Mouse (Mus musculus): ENCODE data around the gene Pde1c. TPM values are rescaled to one million over a fixed set of nuclear protein-coding genes. Genes with fewer than 3 reads are reported as not detected.
"Not testable (repeated sequence)": the region's sequence is repeated elsewhere in the genome, so short reads cannot be mapped to it uniquely, and the experiment has no call there.

The Pde1c gene
- polyA plus RNA-seq (2016; fragmentation: Nextera tagmentation; extraction: Ambion mirVana), result 2.8 and 2.9 TPM in 2 replicates

- H3K27ac ChIP-seq, result peak within 1 kb of the TSS; percentile 77
- whole genome bisulfite sequencing, result under 1% methylated on average over 48 of the region's 48 CpGs
Measured at GRCm38 (mm10) chr6:56568470-56569372, at the start of gene Pde1c. Gene Pde1c, minus strand, starts transcription at chr6:56569103.

DNA sequence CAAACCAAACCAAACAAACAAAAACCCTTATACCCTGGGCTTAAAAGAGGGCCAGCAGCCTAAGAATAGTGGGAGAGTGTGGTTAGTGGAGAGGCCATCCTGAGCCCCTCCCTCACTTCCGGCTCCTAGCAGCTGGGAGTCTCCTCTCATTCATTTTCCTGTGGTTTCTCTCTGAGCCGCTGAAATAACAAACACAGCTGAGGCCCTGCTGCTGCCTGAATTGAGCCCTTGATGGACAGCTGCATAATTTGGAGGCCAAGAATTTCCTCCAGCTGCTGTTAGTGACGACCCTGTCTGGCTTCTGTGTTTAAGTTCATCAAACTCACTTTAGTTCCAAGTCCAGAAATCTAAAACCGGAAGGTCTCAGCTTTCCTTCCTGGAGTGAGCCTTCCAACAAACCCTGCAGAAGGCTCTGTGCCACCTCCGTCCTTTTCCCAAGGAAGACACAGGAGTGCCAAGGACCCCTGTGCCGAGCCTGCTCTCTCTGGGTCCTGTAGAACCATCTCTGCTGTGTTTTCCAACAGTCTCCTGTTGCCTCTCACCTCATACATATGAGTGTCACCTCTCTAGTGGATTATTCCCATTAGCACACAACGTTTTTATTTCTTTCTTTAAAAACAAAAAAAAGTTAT is 48.2 kb upstream of the Pde1c start:
- peak; percentile 48 for DNase-seq (ENCODE audit: extremely low spot score, low spot score)
- Histone ChIP-seq H3K36me3 (replicated peaks) (no peaks in the 10 kb centered on the region), H3K9me3 (no peaks in the 10 kb centered on the region), H3K4me1 (peaks cover 19% of the 10 kb centered on the region), H3K27ac (peak overlapping the region; percentile 77), H3K27me3 (ENCODE audit: poor library complexity, severe bottlenecking) (no peaks in the 10 kb centered on the region), H3K4me3 (no peak overlapping the region)
- whole genome bisulfite sequencing, result 31% methylated on average over 7 of the region's 7 CpGs

More at GRCm38 (mm10) chr6:56568470-56569372, at the start of gene Pde1c:
- H3K36me3 ChIP-seq (replicated peaks), result no peaks in the 10 kb centered on the region
- H3K4me3 ChIP-seq, result peak within 1 kb of the TSS; percentile 81
- H3K9me3 ChIP-seq, result no peaks in the 10 kb centered on the region
- peak; percentile 55 for DNase-seq (ENCODE audit: extremely low spot score, low spot score)
- H3K4me1 ChIP-seq, result peaks cover 10% of the 10 kb centered on the region; the same call in 1 of the 2 replicates
- peaks cover 17% of the 10 kb centered on the region for H3K27me3 ChIP-seq (ENCODE audit: poor library complexity, severe bottlenecking)

DNA sequence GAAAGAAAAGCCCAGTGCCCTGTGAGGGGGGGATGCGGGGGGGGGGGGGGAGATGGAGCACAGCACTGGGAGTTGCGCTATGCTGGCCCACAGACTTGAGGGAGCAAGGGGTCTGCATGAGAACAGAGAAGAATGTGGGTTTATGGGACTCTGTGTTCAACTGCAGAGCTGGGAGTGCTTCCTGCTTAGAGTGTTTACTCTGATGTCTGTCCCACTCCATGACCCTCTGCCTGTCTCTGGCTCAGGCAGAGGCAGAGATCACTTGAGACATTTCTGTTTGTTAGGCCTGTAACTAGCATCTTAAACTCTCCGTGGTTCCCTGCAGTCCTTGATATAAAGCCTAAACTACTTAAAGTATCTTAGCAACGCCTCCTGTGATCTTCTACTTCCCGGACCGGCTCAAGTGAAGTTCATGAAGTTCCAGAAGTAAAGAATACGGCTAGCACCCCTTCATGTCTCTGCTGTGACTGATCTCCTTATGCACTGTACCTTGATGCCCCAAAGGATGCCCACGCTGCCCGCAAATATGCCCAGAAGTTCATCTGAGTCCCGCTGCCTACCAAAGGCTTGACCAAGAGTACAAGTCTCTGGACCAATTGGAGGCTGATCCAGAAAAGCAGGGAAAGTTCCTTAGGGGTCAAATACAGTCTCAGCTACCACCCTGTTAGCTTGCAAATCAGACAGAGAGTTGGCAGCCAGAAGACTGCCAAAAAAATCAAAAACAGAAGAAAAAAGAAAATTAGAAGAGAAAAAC is 47.5 kb upstream of the Pde1c start:
- DNase-seq (ENCODE audit: extremely low spot score, low spot score), result no peak
- H3K36me3 ChIP-seq (replicated peaks), result no peaks in the 10 kb centered on the region
- 69% methylated on average over 10 of the region's 10 CpGs for WGBS

DNA sequence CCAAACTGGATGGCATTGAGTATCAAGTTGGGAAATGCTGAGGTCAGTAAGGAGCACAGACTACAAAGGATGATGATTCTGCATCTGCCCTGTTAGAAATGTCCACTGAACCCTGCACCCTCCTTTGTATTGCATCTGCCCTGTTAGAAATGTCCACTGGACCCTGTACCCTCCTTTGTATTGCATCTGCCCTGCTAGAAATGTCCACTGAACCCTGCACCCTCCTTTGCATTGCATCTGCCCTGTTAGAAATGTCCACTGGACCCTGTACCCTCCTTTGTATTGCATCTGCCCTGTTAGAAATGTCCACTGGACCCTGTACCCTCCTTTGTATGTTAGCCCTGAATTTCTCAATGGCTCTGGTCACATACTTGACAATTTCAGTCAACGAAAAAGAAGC is 40.6 kb upstream of the Pde1c start:
- H3K36me3 ChIP-seq (replicated peaks); DNase-seq (ENCODE audit: extremely low spot score, low spot score); H3K4me3 ChIP-seq; H3K27me3 ChIP-seq (ENCODE audit: poor library complexity, severe bottlenecking); H3K27ac ChIP-seq; H3K9me3 ChIP-seq; H3K4me1 ChIP-seq: not testable (repeated sequence)
- 72% methylated on average over 1 of the region's 1 CpGs for WGBS

More for the DNA sequence above, 47.5 kb upstream of the Pde1c start:
- Histone ChIP-seq H3K4me1 (peaks cover 19% of the 10 kb centered on the region), H3K27ac (peak overlapping the region; percentile 77), H3K27me3 (ENCODE audit: poor library complexity, severe bottlenecking) (no peaks in the 10 kb centered on the region), H3K9me3 (no peaks in the 10 kb centered on the region), H3K4me3 (no peak overlapping the region)

GRCm38 (mm10) chr6:56608277-56608676 is 39.4 kb upstream of the Pde1c start:
- Histone ChIP-seq H3K36me3 (replicated peaks) (no peaks in the 10 kb centered on the region), H3K4me3 (no peak overlapping the region), H3K27ac (no peak overlapping the region), H3K27me3 (ENCODE audit: poor library complexity, severe bottlenecking) (no peaks in the 10 kb centered on the region), H3K9me3 (no peaks in the 10 kb centered on the region), H3K4me1 (no peaks in the 10 kb centered on the region)
- peak; percentile 62 for DNase-seq (ENCODE audit: extremely low spot score, low spot score)
- WGBS, result 9% methylated on average over 4 of the region's 4 CpGs

- Histone ChIP-seq H3K27ac (no peak overlapping the region), H3K9me3 (no peaks in the 10 kb centered on the region)
- WGBS, result 76% methylated on average over 1 of the region's 1 CpGs
Measured at GRCm38 (mm10) chr6:56579568-56579967, 10.7 kb upstream of the Pde1c start.

GRCm38 (mm10) chr6:56560891-56561290 is 8.0 kb downstream of the Pde1c start:
- Histone ChIP-seq H3K4me1 (no peaks in the 10 kb centered on the region), H3K9me3 (no peaks in the 10 kb centered on the region), H3K27me3 (ENCODE audit: poor library complexity, severe bottlenecking) (no peaks in the 10 kb centered on the region), H3K4me3 (no peak overlapping the region), H3K36me3 (replicated peaks) (no peaks in the 10 kb centered on the region), H3K27ac (no peak overlapping the region)
- 76% methylated on average over 2 of the region's 2 CpGs for WGBS
- DNase-seq (ENCODE audit: extremely low spot score, low spot score), result no peak

More at GRCm38 (mm10) chr6:56579568-56579967, 10.7 kb upstream of the Pde1c start:
- no peaks in the 10 kb centered on the region for H3K27me3 ChIP-seq (ENCODE audit: poor library complexity, severe bottlenecking)
- no peak overlapping the region for H3K4me3 ChIP-seq
- DNase-seq (ENCODE audit: extremely low spot score, low spot score), result no peak
- no peaks in the 10 kb centered on the region for H3K4me1 ChIP-seq
- H3K36me3 ChIP-seq (replicated peaks), result no peaks in the 10 kb centered on the region

GRCm38 (mm10) chr6:56560474-56560888 is 8.4 kb downstream of the Pde1c start:
- H3K4me1 ChIP-seq, result 0 out of 2 replicates have a peak, but pooled peaks cover 2% of the 10 kb centered on the region
- no peak for DNase-seq (ENCODE audit: extremely low spot score, low spot score)
- WGBS, result 83% methylated on average over 2 of the region's 2 CpGs
- H3K4me3 ChIP-seq, result no peak overlapping the region
- H3K9me3 ChIP-seq, result no peaks in the 10 kb centered on the region
- H3K27me3 ChIP-seq (ENCODE audit: poor library complexity, severe bottlenecking), result no peaks in the 10 kb centered on the region
- H3K27ac ChIP-seq, result no peak overlapping the region
- no peaks in the 10 kb centered on the region for H3K36me3 ChIP-seq (replicated peaks)

GRCm38 (mm10) chr6:56558711-56559110 is 10.2 kb downstream of the Pde1c start:
- H3K27ac ChIP-seq, result no peak overlapping the region
- no peak for DNase-seq (ENCODE audit: extremely low spot score, low spot score)
- H3K4me3 ChIP-seq, result no peak overlapping the region
- H3K27me3 ChIP-seq (ENCODE audit: poor library complexity, severe bottlenecking), result no peaks in the 10 kb centered on the region
- no peaks in the 10 kb centered on the region for H3K9me3 ChIP-seq
- 91% methylated on average over 2 of the region's 2 CpGs for WGBS
- H3K36me3 ChIP-seq (replicated peaks), result no peaks in the 10 kb centered on the region
- H3K4me1 ChIP-seq, result 0 out of 2 replicates have a peak, but pooled peaks cover 5% of the 10 kb centered on the region

GRCm38 (mm10) chr6:56555848-56556247 is 13.1 kb downstream of the Pde1c start:
- no peaks in the 10 kb centered on the region for H3K27me3 ChIP-seq (ENCODE audit: poor library complexity, severe bottlenecking)
- H3K9me3 ChIP-seq, result no peaks in the 10 kb centered on the region
- H3K36me3 ChIP-seq (replicated peaks), result no peaks in the 10 kb centered on the region
- WGBS, result 84% methylated on average over 3 of the region's 3 CpGs
- H3K4me3 ChIP-seq, result no peak overlapping the region
- no peak overlapping the region for H3K27ac ChIP-seq
- H3K4me1 ChIP-seq, result 0 out of 2 replicates have a peak, but pooled peaks cover 5% of the 10 kb centered on the region
- DNase-seq (ENCODE audit: extremely low spot score, low spot score), result no peak

- Histone ChIP-seq H3K4me3 (no peak overlapping the region), H3K36me3 (replicated peaks) (no peaks in the 10 kb centered on the region), H3K27me3 (ENCODE audit: poor library complexity, severe bottlenecking) (no peaks in the 10 kb centered on the region), H3K9me3 (no peaks in the 10 kb centered on the region), H3K27ac (no peak overlapping the region), H3K4me1 (0 out of 2 replicates have a peak, but pooled peaks cover 5% of the 10 kb centered on the region)
- DNase-seq (ENCODE audit: extremely low spot score, low spot score), result no peak
- 77% methylated on average over 4 of the region's 4 CpGs for WGBS
Measured at GRCm38 (mm10) chr6:56555382-56555781, 13.5 kb downstream of the Pde1c start.

DNA sequence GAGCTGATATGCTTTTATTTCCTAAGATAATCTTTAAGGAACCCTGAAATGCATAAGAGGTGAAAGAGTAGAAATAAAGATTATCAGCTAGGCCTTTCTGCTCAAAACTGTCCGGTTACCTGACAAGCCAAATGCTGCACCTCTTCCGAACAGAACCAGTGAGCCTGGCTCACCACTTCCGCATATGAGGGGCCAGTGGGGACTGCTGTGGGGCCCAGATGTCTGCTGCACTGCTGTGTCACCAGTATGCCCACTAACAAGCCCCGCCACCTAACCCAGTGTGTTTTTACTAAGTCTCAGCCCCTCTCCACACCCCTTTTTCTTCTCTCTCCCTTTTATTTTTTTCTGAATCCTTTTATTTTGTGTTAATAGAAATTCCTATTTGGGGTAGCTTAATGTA is 17.9 kb downstream of the Pde1c start:
- 0 out of 2 replicates have a peak, but pooled peaks cover 5% of the 10 kb centered on the region for H3K4me1 ChIP-seq
- WGBS, result 80% methylated on average over 4 of the region's 4 CpGs
- no peaks in the 10 kb centered on the region for H3K27me3 ChIP-seq (ENCODE audit: poor library complexity, severe bottlenecking)

More for the DNA sequence above, 17.9 kb downstream of the Pde1c start:
- Histone ChIP-seq H3K9me3 (no peaks in the 10 kb centered on the region), H3K27ac (no peak overlapping the region), H3K36me3 (replicated peaks) (no peaks in the 10 kb centered on the region), H3K4me3 (no peak overlapping the region)
- DNase-seq (ENCODE audit: extremely low spot score, low spot score), result no peak
